Mouse (Mus musculus): ENCODE results near the gene Gm17542.

GRCm38 (mm10) chr10:58738152-58738551 lies 20.1 kb upstream of the Gm17542 start:
- TF ChIP-seq POLR2A (IDR thresholded peaks at IDR 0.05; ENCODE audit: insufficient read depth, low read length) (no peak), CTCF (IDR thresholded peaks at IDR 0.05; ENCODE audit: low read depth, low read length) (no peak), EP300 (IDR thresholded peaks at IDR 0.05; ENCODE audit: insufficient read depth, low read depth, low read length) (no peak)

Data from ES-Bruce4 (cell line).